In genomic region chr2:118790221-118790550, GRCm38 (mm10) we compare ENCODE assay signal across 11 mouse cellular contexts. TPM values are rescaled to one million over a fixed set of nuclear protein-coding genes. Genes with fewer than 3 reads are reported as not detected.
DNase-seq lines count a peak whose midpoint lies in the region; ATAC-seq lines count a peak whose summit lies in the region.
"Had no signal": no experiment of that assay in that cellular context is flagged by ENCODE, and none has a peak within 500 bp of the region (broad histone marks: within the 10 kb centered on the region; RNA-seq: fewer than 3 reads in every experiment).

No protein-coding gene starts in this region.

- H3K9me3 ChIP-seq in heart, embryonic 14.5 days (ENCODE audit: control insufficient read depth, low read length) = no peaks in the 10 kb centered on the region
- no peaks in the 10 kb centered on the region for H3K9me3 ChIP-seq in hindbrain, embryonic 13.5 days
- H3K9me3 ChIP-seq in midbrain, embryonic 11.5 days (ENCODE audit: control insufficient read depth, low read length) = no peaks in the 10 kb centered on the region

- peak overlapping the region; percentile 59 for H3K4me2 ChIP-seq in heart, embryonic 14.5 days (ENCODE audit: low read length)
- H3K4me2 ChIP-seq in hindbrain, embryonic 13.5 days = peak overlapping the region; percentile 26; the same call in 1 of the 2 replicates
- peak overlapping the region; percentile 10; the same call in 1 of the 2 replicates for H3K4me2 ChIP-seq in midbrain, embryonic 11.5 days

- no peak for ATAC-seq in heart, embryonic 14.5 days (ENCODE audit: insufficient number of reproducible peaks, insufficient read depth, low FRiP score, low read depth)
- no peak; the same call in 1 of the 2 replicates for ATAC-seq in hindbrain, embryonic 13.5 days (ENCODE audit: low FRiP score)
- ATAC-seq in midbrain, embryonic 11.5 days (ENCODE audit: low FRiP score) = no peak; the same call in 1 of the 2 replicates

- intact Hi-C loops in heart, postnatal 10 days (cut with DNase I) = loop anchor here (1.0 kb wide), 1 partner anchor 93 kb away; no protein-coding TSS in a partner anchor
- intact Hi-C loops in gastrocnemius, postnatal 36 days (cut with DNase I) = loop anchor here (5.0 kb wide), 1 partner anchor 92 kb away; no protein-coding TSS in a partner anchor

- H3K27ac ChIP-seq in heart, embryonic 14.5 days (replicated peaks in 1 of 2; ENCODE audit: control insufficient read depth in 1 of 2, insufficient read depth in 1 of 2, low read depth in 2 of 2, low read length in 2 of 2) = no peak overlapping the region
- no peak overlapping the region for H3K27ac ChIP-seq in brown adipose tissue, adult 24 weeks (replicated peaks; ENCODE audit: low read depth, low read length)
- H3K27ac ChIP-seq in hindbrain, embryonic 13.5 days = no peak overlapping the region
- no peak overlapping the region for H3K27ac ChIP-seq in midbrain, embryonic 11.5 days (ENCODE audit: low read depth, low read length)
- H3K27ac ChIP-seq: macrophage had no signal

- peaks cover 9 to 12% of the 10 kb centered on the region in 2 experiments for H3K4me1 ChIP-seq in heart, embryonic 14.5 days (ENCODE audit: control insufficient read depth in 2 of 2, insufficient read depth in 2 of 2, low read length in 2 of 2)
- peaks cover 2% of the 10 kb centered on the region; the same call in 1 of the 2 replicates for H3K4me1 ChIP-seq in brown adipose tissue, adult 24 weeks (ENCODE audit: control insufficient read depth, insufficient read depth, insufficient read length, low read length)
- peaks cover 10% of the 10 kb centered on the region; the same call in 1 of the 2 replicates for H3K4me1 ChIP-seq in hindbrain, embryonic 13.5 days (replicated peaks)
- peaks cover 4% of the 10 kb centered on the region; the same call in 1 of the 2 replicates for H3K4me1 ChIP-seq in midbrain, embryonic 11.5 days (ENCODE audit: control insufficient read depth, insufficient read depth, low read length)

- WGBS in heart, embryonic 14.5 days = 52% methylated on average over 12 of the region's 12 CpGs
- WGBS in hindbrain, embryonic 13.5 days = 53% methylated on average over 12 of the region's 12 CpGs
- WGBS in midbrain, embryonic 11.5 days = 51% methylated on average over 12 of the region's 12 CpGs

- peak overlapping the region in 1 of 2 experiments; percentile 25; a peak in 2 of 4 replicates for H3K4me3 ChIP-seq in heart, embryonic 14.5 days (ENCODE audit: control insufficient read depth in 1 of 2, insufficient read depth in 1 of 2, low read depth in 1 of 2, low read length in 2 of 2)
- 0 out of 2 replicates have a peak overlapping the region, but pooled peaks have one; percentile 4 for H3K4me3 ChIP-seq in brown adipose tissue, adult 24 weeks (ENCODE audit: insufficient read depth, low read depth, low read length)
- no peak overlapping the region; the same call in 1 of the 2 replicates for H3K4me3 ChIP-seq in hindbrain, embryonic 13.5 days
- H3K4me3 ChIP-seq in midbrain, embryonic 11.5 days (ENCODE audit: low read depth, low read length) = no peak overlapping the region

- H3K9ac ChIP-seq in heart, embryonic 14.5 days (ENCODE audit: low read length) = no peak overlapping the region; the same call in 1 of the 2 replicates
- H3K9ac ChIP-seq in hindbrain, embryonic 13.5 days = no peak overlapping the region
- no peak overlapping the region for H3K9ac ChIP-seq in midbrain, embryonic 11.5 days (ENCODE audit: low read length)

- no peak for DNase-seq in heart, postnatal 10 days
- DNase-seq in midbrain, embryonic 11.5 days (ENCODE audit: low spot score, missing footprints) = no peak
- no peak for DNase-seq in left cerebral cortex, adult 9 months (ENCODE audit: low spot score in 2 of 2)
- no peak for DNase-seq in frontal cortex, postnatal 14 days (ENCODE audit: low spot score in 2 of 2)
- no peak for DNase-seq in gastrocnemius, postnatal 36 days

- peaks cover 8% of the 10 kb centered on the region for H3K27me3 ChIP-seq in heart, embryonic 14.5 days (ENCODE audit: control insufficient read depth, insufficient read depth, low read length)
- H3K27me3 ChIP-seq in hindbrain, embryonic 13.5 days = peaks cover 50% of the 10 kb centered on the region
- H3K27me3 ChIP-seq in midbrain, embryonic 11.5 days (ENCODE audit: control insufficient read depth, insufficient read depth, low read length) = no peaks in the 10 kb centered on the region; the same call in 1 of the 2 replicates

- H3K36me3 ChIP-seq in heart, embryonic 14.5 days (ENCODE audit: control insufficient read depth, insufficient read depth, low read length) = no peaks in the 10 kb centered on the region
- peaks cover 88% of the 10 kb centered on the region for H3K36me3 ChIP-seq in hindbrain, embryonic 13.5 days
- H3K36me3 ChIP-seq in midbrain, embryonic 11.5 days (ENCODE audit: control insufficient read depth, insufficient read depth, low read length) = no peaks in the 10 kb centered on the region

RNA-seq across cellular contexts. Expression of gene Disp2, which starts 10.7 kb away (rescaled TPM):
- polyA plus RNA-seq in heart, embryonic 14.5 days (2014; fragmentation: Nextera tagmentation; extraction: Ambion mirVana) = 0.18 and 0.27 TPM in 2 replicates
- total RNA-seq in heart, postnatal 10 days (2021) = under 1 TPM in 1 of 2 experiments, not detected in 1; 0.07 TPM
- 0.32 and 0.38 TPM in 2 replicates for polyA plus RNA-seq in brown adipose tissue, adult 24 weeks (2012; ENCODE audit: insufficient read depth, insufficient read length, missing spikeins)
- 37.3 and 41.5 TPM in 2 replicates for polyA plus RNA-seq in hindbrain, embryonic 13.5 days (2015; fragmentation: Nextera tagmentation; extraction: Ambion mirVana)
- polyA plus RNA-seq in midbrain, embryonic 11.5 days (2014; fragmentation: Nextera tagmentation; extraction: Ambion mirVana) = 7.8 and 8.0 TPM in 2 replicates
- not detected for total RNA-seq in gastrocnemius, postnatal 36 days (2021)
- total RNA-seq: CH12.LX; gastrocnemius, postnatal 25 days had no signal
- polyA plus RNA-seq: macrophage had no signal

RNA-seq across cellular contexts. Expression of gene Phgr1, which starts 17.6 kb away (rescaled TPM):
- not detected in 2 replicates for polyA plus RNA-seq in heart, embryonic 14.5 days (2014; fragmentation: Nextera tagmentation; extraction: Ambion mirVana)
- not detected for total RNA-seq in heart, postnatal 10 days (2021)
- not detected in 2 replicates for polyA plus RNA-seq in brown adipose tissue, adult 24 weeks (2012; ENCODE audit: insufficient read depth, insufficient read length, missing spikeins)
- not detected in 2 replicates for polyA plus RNA-seq in hindbrain, embryonic 13.5 days (2015; fragmentation: Nextera tagmentation; extraction: Ambion mirVana)
- not detected in 2 replicates for polyA plus RNA-seq in midbrain, embryonic 11.5 days (2014; fragmentation: Nextera tagmentation; extraction: Ambion mirVana)
- not detected for total RNA-seq in gastrocnemius, postnatal 36 days (2021)
- total RNA-seq: CH12.LX; gastrocnemius, postnatal 25 days had no signal
- polyA plus RNA-seq: macrophage had no signal

RNA-seq across cellular contexts. Expression of gene Knstrn, which starts 23.6 kb away (rescaled TPM):
- polyA plus RNA-seq in heart, embryonic 14.5 days (2014; fragmentation: Nextera tagmentation; extraction: Ambion mirVana) = 89.1 and 106 TPM in 2 replicates
- total RNA-seq in heart, postnatal 10 days (2021) = 10 to 100 TPM; 16.4 to 19.5 TPM
- 1.5 TPM in 1 of 2 replicates, not detected in the other for polyA plus RNA-seq in brown adipose tissue, adult 24 weeks (2012; ENCODE audit: insufficient read depth, insufficient read length, missing spikeins)
- polyA plus RNA-seq in hindbrain, embryonic 13.5 days (2015; fragmentation: Nextera tagmentation; extraction: Ambion mirVana) = 32.9 and 33.6 TPM in 2 replicates
- polyA plus RNA-seq in midbrain, embryonic 11.5 days (2014; fragmentation: Nextera tagmentation; extraction: Ambion mirVana) = 201 and 203 TPM in 2 replicates
- 1 to 10 TPM in 1 of 2 experiments, under 1 TPM in 1; 0.94 to 1.6 TPM for total RNA-seq in gastrocnemius, postnatal 36 days (2021)

RNA-seq across cellular contexts. Expression of gene Ccdc9b, which starts 27.7 kb away (rescaled TPM):
- polyA plus RNA-seq in heart, embryonic 14.5 days (2014; fragmentation: Nextera tagmentation; extraction: Ambion mirVana) = 1.7 and 2.2 TPM in 2 replicates
- 1 to 10 TPM; 8.4 to 9.9 TPM for total RNA-seq in heart, postnatal 10 days (2021)
- 4.0 and 4.8 TPM in 2 replicates for polyA plus RNA-seq in brown adipose tissue, adult 24 weeks (2012; ENCODE audit: insufficient read depth, insufficient read length, missing spikeins)
- polyA plus RNA-seq in hindbrain, embryonic 13.5 days (2015; fragmentation: Nextera tagmentation; extraction: Ambion mirVana) = 1.2 and 1.4 TPM in 2 replicates
- polyA plus RNA-seq in midbrain, embryonic 11.5 days (2014; fragmentation: Nextera tagmentation; extraction: Ambion mirVana) = 0.86 and 0.92 TPM in 2 replicates
- total RNA-seq in gastrocnemius, postnatal 36 days (2021) = 10 to 100 TPM; 13.8 to 15.4 TPM
- total RNA-seq: CH12.LX had no signal

RNA-seq across cellular contexts. Expression of gene Inafm2, which starts 44.6 kb away (rescaled TPM):
- polyA plus RNA-seq in heart, embryonic 14.5 days (2014; fragmentation: Nextera tagmentation; extraction: Ambion mirVana) = 64.4 and 68.0 TPM in 2 replicates
- 10 to 100 TPM; 27.4 to 37.4 TPM for total RNA-seq in heart, postnatal 10 days (2021)
- polyA plus RNA-seq in brown adipose tissue, adult 24 weeks (2012; ENCODE audit: insufficient read depth, insufficient read length, missing spikeins) = 41.7 and 48.7 TPM in 2 replicates
- 23.5 and 24.8 TPM in 2 replicates for polyA plus RNA-seq in hindbrain, embryonic 13.5 days (2015; fragmentation: Nextera tagmentation; extraction: Ambion mirVana)
- 36.0 and 39.9 TPM in 2 replicates for polyA plus RNA-seq in midbrain, embryonic 11.5 days (2014; fragmentation: Nextera tagmentation; extraction: Ambion mirVana)
- 1 to 10 TPM; 3.8 to 4.9 TPM for total RNA-seq in gastrocnemius, postnatal 36 days (2021)

Comparison
In these comparisons a context has a peak if more than half of its experiments do, and no peak if none do; other contexts are left out.
1. RNA of gene Knstrn, which starts 23.6 kb away (polyA plus RNA-seq): 201 to 203 TPM in midbrain, embryonic 11.5 days, 89.1 to 106 TPM in heart, embryonic 14.5 days and 32.9 to 33.6 TPM in hindbrain, embryonic 13.5 days; 1.5 TPM in brown adipose tissue, adult 24 weeks; every median in the first group is over 10 times any median in the second.
2. Peak in every context shown above with its lines, with median percentiles within 50 percentile points of each other: H3K4me2 ChIP-seq.